Mouse (Mus musculus) heart, postnatal 0 days (tissue): Measurements from ENCODE around the gene Agpat1.

Experiments
- CTCF ChIP-seq: IDR thresholded peaks from 2 replicates; pipeline ENCODE4 v1.5.1; 2016; ENCODE audit warnings: antibody characterized with exemption, control low read depth, low read depth
- EP300 ChIP-seq: IDR thresholded peaks from 2 replicates; pipeline ENCODE4 v1.6.1; 2016; ENCODE audit warnings: antibody characterized with exemption, low read depth

- no peak for TF ChIP-seq CTCF
- TF ChIP-seq EP300: no peak
Measured at GRCm38 (mm10) chr17:34557411-34557810, 46.7 kb upstream of the Agpat1 start.
